Mouse (Mus musculus): ENCODE results near the gene Hmgb1. TPM values are rescaled to one million over a fixed set of nuclear protein-coding genes. Genes with fewer than 3 reads are reported as not detected.

Hmgb1 gene
- total RNA-seq, 1 experiment from 2014 or later: 623 TPM

GRCm38 (mm10) chr5:149117815-149118547 lies 66.3 kb downstream of the Hmgb1 start:
- no peak for ATAC-seq (replicated peaks; ENCODE audit: insufficient number of reproducible peaks, low FRiP score, low TSS enrichment, poor library complexity, severe bottlenecking)

DNA sequence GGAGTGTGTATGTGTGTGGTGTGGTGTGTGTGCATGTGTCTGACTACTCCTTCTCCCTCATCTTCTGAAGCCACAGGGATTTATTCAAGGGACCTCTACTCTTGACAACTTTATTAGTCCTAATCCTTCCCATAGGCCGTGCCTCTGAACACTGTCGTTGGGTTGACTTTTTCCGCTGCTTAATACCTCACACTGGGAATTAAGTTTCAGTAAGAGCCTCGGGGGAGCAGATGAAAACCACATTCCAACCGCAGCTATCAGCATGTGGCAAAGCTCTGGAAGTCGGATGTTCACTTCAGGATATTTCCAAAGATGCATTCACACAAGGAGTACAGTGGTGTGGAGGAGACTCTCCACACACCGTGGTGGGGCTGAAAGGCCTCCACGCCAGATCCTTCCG lies 69.7 kb downstream of the Hmgb1 start:
- ATAC-seq (replicated peaks; ENCODE audit: insufficient number of reproducible peaks, low FRiP score, low TSS enrichment, poor library complexity, severe bottlenecking): no peak

GRCm38 (mm10) chr5:149114034-149114433 lies 70.3 kb downstream of the Hmgb1 start:
- ATAC-seq (replicated peaks; ENCODE audit: insufficient number of reproducible peaks, low FRiP score, low TSS enrichment, poor library complexity, severe bottlenecking): no peak

GRCm38 (mm10) chr5:149113439-149113838 lies 70.8 kb downstream of the Hmgb1 start:
- no peak for ATAC-seq (replicated peaks; ENCODE audit: insufficient number of reproducible peaks, low FRiP score, low TSS enrichment, poor library complexity, severe bottlenecking)

DNA sequence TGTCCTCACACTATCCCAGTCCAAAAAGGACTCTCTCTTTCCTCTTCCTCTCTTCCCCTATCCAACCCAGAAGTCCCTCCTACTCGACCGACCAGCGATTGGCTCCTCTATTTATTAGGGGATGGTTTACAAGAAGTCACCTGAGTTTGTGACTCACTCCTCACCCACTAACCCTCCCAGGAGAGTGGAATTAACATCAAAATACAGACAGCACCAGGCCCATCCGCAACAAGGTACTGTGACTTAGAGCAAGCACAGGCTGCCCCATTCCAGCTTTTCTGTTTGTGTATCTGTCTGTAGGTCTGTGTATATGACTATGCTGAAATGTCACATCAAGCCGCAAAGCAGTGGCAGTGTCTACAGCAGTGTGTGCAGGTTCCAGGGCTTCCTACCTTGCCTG lies 71.7 kb downstream of the Hmgb1 start:
- no peak for ATAC-seq (replicated peaks; ENCODE audit: insufficient number of reproducible peaks, low FRiP score, low TSS enrichment, poor library complexity, severe bottlenecking)

DNA sequence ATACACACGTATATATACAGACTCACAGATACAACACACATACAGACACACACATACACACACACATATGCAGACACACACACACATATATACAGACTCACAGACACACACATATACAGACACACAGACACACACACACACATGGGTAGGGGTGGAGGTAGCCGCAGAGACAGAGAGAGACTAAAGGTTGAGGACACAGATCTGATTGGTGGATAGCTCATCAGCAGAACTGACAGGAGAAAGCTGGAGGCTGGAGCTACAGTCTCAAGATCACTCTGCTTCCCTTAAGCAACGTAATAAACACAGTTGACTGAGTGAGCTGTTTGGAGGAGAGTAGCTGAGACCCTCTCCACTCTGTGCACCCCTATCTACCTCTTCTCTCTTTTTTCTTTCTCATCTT lies 75.1 kb downstream of the Hmgb1 start:
- ATAC-seq (replicated peaks; ENCODE audit: insufficient number of reproducible peaks, low FRiP score, low TSS enrichment, poor library complexity, severe bottlenecking): no peak

DNA sequence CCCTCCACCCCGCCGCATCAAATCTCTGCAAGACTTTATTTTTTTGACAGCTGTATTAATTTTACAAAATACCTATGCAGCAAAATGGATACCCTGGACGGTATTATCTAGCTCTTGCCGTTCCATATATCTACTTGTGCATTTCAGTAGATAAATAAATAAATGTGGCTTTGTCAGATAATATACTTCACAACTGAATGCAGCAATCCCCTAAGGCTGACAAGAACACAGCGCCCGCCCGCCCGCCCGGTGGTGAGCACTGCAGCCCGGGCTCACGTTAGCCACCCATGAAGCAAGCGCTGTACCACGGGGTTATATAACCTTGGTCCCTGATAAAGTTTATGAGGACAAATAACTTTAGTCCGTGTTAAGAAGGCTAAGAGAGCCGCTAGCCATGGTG lies 76.1 kb downstream of the Hmgb1 start:
- ATAC-seq (replicated peaks; ENCODE audit: insufficient number of reproducible peaks, low FRiP score, low TSS enrichment, poor library complexity, severe bottlenecking): no peak

- no peak for ATAC-seq (replicated peaks; ENCODE audit: insufficient number of reproducible peaks, low FRiP score, low TSS enrichment, poor library complexity, severe bottlenecking)
These were observed 76.7 kb downstream of the Hmgb1 start for GRCm38 (mm10) chr5:149107566-149107965.

DNA sequence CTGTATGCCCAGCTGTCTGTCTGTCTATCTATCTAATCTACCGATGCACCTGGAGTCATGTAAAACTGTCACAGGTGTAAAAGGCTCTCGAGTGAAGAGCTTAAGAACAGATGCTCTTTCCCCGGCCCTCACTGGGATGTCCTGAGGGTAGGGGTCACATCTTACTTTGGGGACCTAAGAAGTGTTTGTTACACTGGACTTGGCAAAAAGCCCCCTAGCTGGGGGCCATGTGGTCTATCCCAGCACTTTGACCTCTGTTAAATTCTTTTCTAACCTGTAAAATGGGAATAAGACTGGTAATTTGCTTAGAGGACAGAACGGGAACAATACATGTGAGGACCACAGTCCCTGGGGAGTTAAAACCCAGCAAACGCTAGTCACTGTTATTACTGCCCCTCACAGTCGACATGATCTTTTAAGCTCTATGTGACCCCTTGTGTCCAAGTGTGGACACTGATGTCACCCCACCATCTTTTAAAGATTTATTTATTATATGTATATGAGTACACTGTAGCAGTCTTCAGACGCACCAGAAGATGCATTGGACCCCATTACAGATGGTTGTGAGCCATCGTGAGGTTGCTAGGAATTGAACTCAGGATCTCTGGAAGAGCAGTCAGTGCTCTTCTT lies 80.1 kb downstream of the Hmgb1 start:
- no peak for ATAC-seq (replicated peaks; ENCODE audit: insufficient number of reproducible peaks, low FRiP score, low TSS enrichment, poor library complexity, severe bottlenecking)

GRCm38 (mm10) chr5:149101869-149102268 lies 82.4 kb downstream of the Hmgb1 start:
- no peak for ATAC-seq (replicated peaks; ENCODE audit: insufficient number of reproducible peaks, low FRiP score, low TSS enrichment, poor library complexity, severe bottlenecking)

DNA sequence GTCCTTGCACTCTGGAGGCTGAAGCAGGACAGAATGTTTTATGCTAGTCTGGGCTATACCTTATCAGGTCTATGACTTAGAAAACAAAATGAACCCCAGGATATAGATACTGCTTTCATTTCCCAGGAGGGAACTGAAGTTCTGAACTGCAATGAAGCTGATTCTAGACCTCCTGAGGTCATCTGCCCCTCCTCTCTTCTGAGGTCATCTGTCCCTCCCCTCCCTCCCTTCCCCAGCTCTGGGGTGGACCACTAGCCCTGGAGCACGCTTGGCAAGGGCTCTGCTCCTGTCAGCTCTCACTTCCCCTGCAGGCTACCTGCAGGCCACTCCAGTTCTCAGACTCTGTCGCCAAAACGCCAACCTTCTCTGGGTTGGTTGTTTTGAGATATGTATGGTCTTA lies 84.2 kb downstream of the Hmgb1 start:
- no peak for ATAC-seq (replicated peaks; ENCODE audit: insufficient number of reproducible peaks, low FRiP score, low TSS enrichment, poor library complexity, severe bottlenecking)

DNA sequence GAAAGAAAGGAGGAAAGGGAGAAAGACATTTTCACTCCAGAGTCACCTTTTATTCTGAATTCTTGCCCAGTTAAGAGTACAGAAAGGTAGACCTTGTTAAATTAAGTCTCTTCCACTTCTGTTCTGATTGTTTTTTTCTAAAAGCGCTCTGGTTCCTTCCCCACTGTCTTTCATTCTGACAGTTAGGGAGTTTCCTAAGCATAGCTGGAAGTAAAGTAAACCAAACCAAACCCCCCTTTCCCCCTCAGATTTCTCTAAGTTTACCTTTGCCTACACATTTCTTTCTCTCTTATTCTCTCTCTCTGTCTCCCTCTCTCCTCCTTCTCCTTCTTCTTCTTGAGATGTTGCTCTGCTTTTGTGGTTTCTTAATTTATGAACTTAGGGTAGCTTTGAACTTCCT lies 85.3 kb downstream of the Hmgb1 start:
- no peak for ATAC-seq (replicated peaks; ENCODE audit: insufficient number of reproducible peaks, low FRiP score, low TSS enrichment, poor library complexity, severe bottlenecking)

DNA sequence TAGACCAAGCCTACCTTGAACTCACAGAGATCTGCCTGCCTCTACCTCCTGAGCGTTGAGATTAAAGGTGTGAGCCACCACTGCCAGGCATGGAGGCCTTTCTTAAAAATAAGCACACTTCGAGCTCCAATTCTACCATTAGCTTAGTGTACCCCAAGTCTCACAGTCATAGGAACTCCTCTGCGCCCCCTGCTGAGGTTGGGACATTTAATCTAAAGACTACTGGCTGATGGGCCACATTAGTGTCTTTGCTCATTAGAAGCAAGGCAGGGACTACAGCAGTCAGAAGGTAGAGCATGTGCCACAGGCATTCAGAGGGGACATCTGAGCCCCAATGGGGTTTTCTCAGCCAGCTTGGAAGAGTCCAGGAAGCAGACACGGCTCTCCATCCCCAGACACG lies 86.4 kb downstream of the Hmgb1 start:
- no peak for ATAC-seq (replicated peaks; ENCODE audit: insufficient number of reproducible peaks, low FRiP score, low TSS enrichment, poor library complexity, severe bottlenecking)

DNA sequence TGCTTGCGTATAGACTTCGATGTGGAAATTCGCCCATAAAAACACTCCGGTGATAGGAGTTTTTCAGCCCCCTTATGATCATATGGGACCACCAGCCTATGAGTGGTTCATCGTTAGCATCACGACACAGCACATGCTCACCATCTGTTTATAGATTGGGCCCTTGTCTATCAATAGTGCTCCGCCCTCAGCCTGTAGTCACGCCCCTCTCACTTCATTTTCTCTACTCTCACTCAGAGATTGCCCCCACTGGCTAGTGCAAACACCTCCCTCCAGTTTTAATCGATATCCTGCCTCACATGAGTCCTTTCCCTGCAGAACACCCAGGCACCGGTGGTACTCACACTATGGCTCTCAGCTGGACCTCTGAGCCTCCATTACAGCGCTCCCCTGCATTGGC lies 88.0 kb downstream of the Hmgb1 start:
- no peak for ATAC-seq (replicated peaks; ENCODE audit: insufficient number of reproducible peaks, low FRiP score, low TSS enrichment, poor library complexity, severe bottlenecking)

- no peak for ATAC-seq (replicated peaks; ENCODE audit: insufficient number of reproducible peaks, low FRiP score, low TSS enrichment, poor library complexity, severe bottlenecking)
These were observed 91.4 kb downstream of the Hmgb1 start for GRCm38 (mm10) chr5:149092926-149093325.

- ATAC-seq (replicated peaks; ENCODE audit: insufficient number of reproducible peaks, low FRiP score, low TSS enrichment, poor library complexity, severe bottlenecking): no peak
These were observed 91.8 kb downstream of the Hmgb1 start for GRCm38 (mm10) chr5:149092526-149092925.

DNA sequence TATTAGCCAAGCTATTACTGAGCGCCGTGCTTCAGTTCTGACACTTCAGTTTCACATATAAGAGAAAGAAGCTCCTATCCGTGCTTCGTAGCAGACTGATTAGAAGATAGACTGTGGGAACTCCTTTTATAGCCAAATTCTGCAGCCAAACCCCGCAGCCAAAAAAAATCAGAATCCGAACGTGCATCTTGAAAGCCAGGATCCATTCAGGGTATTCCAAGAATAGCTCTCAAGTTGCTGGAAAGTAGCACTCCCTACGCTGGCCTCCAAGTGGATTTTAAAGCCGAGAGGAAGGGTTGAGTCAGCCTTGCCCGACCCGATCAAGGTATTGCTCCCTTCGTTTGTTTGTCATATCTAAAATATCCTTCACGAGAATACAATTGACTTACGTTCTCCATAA lies 93.0 kb downstream of the Hmgb1 start:
- no peak for ATAC-seq (replicated peaks; ENCODE audit: insufficient number of reproducible peaks, low FRiP score, low TSS enrichment, poor library complexity, severe bottlenecking)

DNA sequence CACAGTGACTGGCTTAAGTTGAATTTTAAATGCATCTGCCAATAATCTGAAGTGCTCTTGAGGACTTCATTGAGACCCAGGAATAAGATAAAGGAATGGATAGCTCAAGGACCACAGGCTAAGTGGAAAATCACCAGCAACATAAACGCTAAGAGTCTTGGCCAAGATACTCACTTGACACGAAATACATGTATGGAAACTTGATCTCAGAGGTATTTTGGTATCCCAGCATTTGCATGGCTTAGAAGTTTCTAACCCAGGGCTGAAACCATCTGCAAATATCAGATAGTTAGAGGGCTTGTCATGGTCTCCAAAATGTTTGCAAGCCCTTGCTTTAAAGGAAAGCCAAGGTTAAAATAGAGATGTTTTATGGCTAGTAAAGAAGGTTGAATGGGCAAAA lies 94.4 kb downstream of the Hmgb1 start:
- no peak for ATAC-seq (replicated peaks; ENCODE audit: insufficient number of reproducible peaks, low FRiP score, low TSS enrichment, poor library complexity, severe bottlenecking)

GRCm38 (mm10) chr5:149089456-149089855 lies 94.8 kb downstream of the Hmgb1 start:
- ATAC-seq (replicated peaks; ENCODE audit: insufficient number of reproducible peaks, low FRiP score, low TSS enrichment, poor library complexity, severe bottlenecking): no peak

DNA sequence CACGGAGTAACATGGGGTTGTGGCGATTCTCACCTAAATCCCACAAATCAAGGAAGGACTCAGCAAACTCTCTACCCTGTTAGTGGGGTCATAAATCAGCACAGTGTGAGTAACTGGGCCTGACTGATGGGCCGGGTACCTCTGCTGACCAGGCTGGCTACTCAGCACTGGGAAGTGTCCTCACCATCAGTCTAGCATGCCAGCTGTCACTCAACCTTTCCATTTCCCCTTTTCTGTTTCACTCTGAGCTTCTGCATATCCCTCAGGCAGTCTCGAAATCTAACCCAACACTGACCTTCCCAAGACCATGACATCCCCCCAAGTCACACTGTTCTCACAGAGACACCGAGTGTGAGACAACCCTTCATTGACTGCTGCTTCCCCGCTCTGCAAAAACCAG lies 95.4 kb downstream of the Hmgb1 start:
- ATAC-seq (replicated peaks; ENCODE audit: insufficient number of reproducible peaks, low FRiP score, low TSS enrichment, poor library complexity, severe bottlenecking): peak; percentile 99

- ATAC-seq (replicated peaks; ENCODE audit: insufficient number of reproducible peaks, low FRiP score, low TSS enrichment, poor library complexity, severe bottlenecking): no peak
These were observed 96.1 kb downstream of the Hmgb1 start for GRCm38 (mm10) chr5:149088149-149088548.

Measured in monocyte, adult 5-6 weeks (primary cell).